Mouse (Mus musculus) liver, embryonic 11.5 days (tissue): ENCODE results near the gene Gnas. TPM values are rescaled to one million over a fixed set of nuclear protein-coding genes. Genes with fewer than 3 reads are reported as not detected.

Experiments used
- ATAC-seq: fragments of 200-750 bp; cut with Nextera tagmentation; replicated peaks from 2 replicates; pipeline ENCODE4 v1.8.0; 2017; ENCODE audit warnings: moderate number of reproducible peaks, mild to moderate bottlenecking, moderate TSS enrichment, moderate library complexity; ENCODE audit not compliant: low FRiP score
- DNase-seq: peaks from one replicate; pipeline ENCODE4 v3.0.0-alpha.2; 2017; ENCODE audit warnings: low spot score
- H3K27ac ChIP-seq: fragments of 300-500 bp; sonication (generic); 2 replicates; pipeline ENCODE4 v1.5.1; 2014; ENCODE audit warnings: mild to moderate bottlenecking, low read depth, low read length, control low read depth
- H3K27me3 ChIP-seq: fragments of 300-500 bp; sonication (generic); replicated peaks from 2 replicates; pipeline ENCODE4 v1.6.1; 2014; ENCODE audit warnings: low read length, mixed read lengths; ENCODE audit not compliant: control insufficient read depth, insufficient read depth
- H3K36me3 ChIP-seq: fragments of 300-500 bp; sonication (generic); 2 replicates; pipeline ENCODE4 v1.6.1; 2014; ENCODE audit warnings: mild to moderate bottlenecking, low read length, moderate library complexity, mixed read lengths; ENCODE audit not compliant: control insufficient read depth, insufficient read depth
- H3K4me1 ChIP-seq: fragments of 300-500 bp; sonication (generic); replicated peaks from 2 replicates; pipeline ENCODE4 v1.6.1; 2014; ENCODE audit warnings: low read length, mixed read lengths; ENCODE audit not compliant: control insufficient read depth, insufficient read depth
- H3K4me2 ChIP-seq: fragments of 300-500 bp; sonication (generic); 2 replicates; pipeline ENCODE4 v1.6.1; 2014; ENCODE audit warnings: mild to moderate bottlenecking, control low read depth, moderate library complexity
- H3K4me3 ChIP-seq: fragments of 300-500 bp; sonication (generic); 2 replicates; pipeline ENCODE4 v1.5.1; 2014; ENCODE audit warnings: low read depth, low read length, control low read depth
- H3K9ac ChIP-seq: fragments of 300-500 bp; sonication (generic); 2 replicates; pipeline ENCODE4 v1.6.1; 2014; ENCODE audit warnings: low read depth, low read length, control low read depth
- H3K9me3 ChIP-seq: fragments of 300-500 bp; sonication (generic); 2 replicates; pipeline ENCODE4 v1.6.1; 2016; ENCODE audit warnings: low read length, inconsistent platforms, mixed read lengths; ENCODE audit not compliant: control insufficient read depth
- WGBS: fragments of 180-500 bp; shearing (Covaris S2); extraction: QIAGEN DNeasy Blood & Tissue Kit; methylation state at CpG from one replicate; pipeline ENCODE4 v1.1.7; 2014; 5-methylcytosine and 5-hydroxymethylcytosine counted together
- polyA plus RNA-seq: library from polyadenylated mRNA; unstranded; fragments of >200 nt; fragmentation: Nextera tagmentation; extraction: Ambion mirVana; gene quantifications from 2 replicates; pipeline ENCODE4 v1.2.1, GENCODE M21; 2014

Gnas gene
- polyA plus RNA-seq, 1 experiment from 2014 or later: 742 TPM

DNA sequence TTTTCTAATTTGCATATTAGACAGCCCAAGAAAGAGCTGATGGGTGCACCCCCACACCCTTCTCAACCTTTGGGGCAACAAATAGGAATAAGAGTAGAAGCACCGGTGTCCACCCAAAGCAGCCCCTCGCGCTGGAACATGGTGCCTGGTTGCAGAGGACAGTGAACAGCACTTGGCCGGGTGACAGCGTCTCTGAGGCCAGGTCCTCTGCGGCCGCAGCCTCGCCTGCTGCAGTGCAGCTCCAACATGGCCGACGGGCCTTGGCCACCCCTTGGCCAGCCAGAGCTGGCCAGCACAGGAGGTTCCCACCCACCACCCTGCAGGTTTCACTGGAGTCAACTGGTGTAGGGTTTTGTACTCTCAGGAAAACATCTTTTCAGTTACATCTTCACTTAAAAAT is 50.3 kb downstream of the Gnas start:
- DNase-seq (no peak), ATAC-seq (no peak)
- peak overlapping the region; percentile 37 for H3K4me2 ChIP-seq
- peaks cover 7% of the 10 kb centered on the region; the same call in 1 of the 2 replicates for H3K36me3 ChIP-seq
- 74% methylated on average over 10 of the region's 10 CpGs for WGBS
- H3K27me3 ChIP-seq: no peaks in the 10 kb centered on the region
- no peak overlapping the region for H3K27ac ChIP-seq
- no peaks in the 10 kb centered on the region for H3K9me3 ChIP-seq
- H3K4me3 ChIP-seq: no peak overlapping the region
- peaks cover 51% of the 10 kb centered on the region for H3K4me1 ChIP-seq
- H3K9ac ChIP-seq: no peak overlapping the region

DNA sequence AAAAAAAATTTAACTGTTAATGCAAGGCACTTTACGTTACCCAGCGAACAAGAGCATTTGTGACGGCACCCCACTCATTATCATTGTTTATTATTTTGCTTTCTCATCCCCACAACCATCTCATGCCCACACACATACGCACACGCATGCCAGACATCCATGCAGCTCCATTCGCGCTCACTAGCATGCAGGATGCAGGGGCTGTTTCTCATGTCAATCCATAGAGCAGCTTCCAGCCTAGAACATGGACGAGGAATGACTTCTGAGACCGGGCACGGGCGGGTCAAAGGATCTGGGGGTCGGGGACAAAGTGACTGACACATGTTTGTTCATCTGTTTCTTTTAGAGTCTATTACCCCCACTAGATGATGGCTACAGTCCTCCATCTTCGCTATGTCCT is 53.2 kb downstream of the Gnas start:
- H3K4me3 ChIP-seq: no peak overlapping the region
- WGBS: 88% methylated on average over 13 of the region's 13 CpGs
- ATAC-seq: no peak
- H3K9ac ChIP-seq: no peak overlapping the region
- H3K27ac ChIP-seq: no peak overlapping the region
- H3K9me3 ChIP-seq: no peaks in the 10 kb centered on the region
- H3K4me1 ChIP-seq: peaks cover 62% of the 10 kb centered on the region
- H3K4me2 ChIP-seq: no peak overlapping the region
- H3K36me3 ChIP-seq: peaks cover 9% of the 10 kb centered on the region; the same call in 1 of the 2 replicates
- DNase-seq: no peak
- H3K27me3 ChIP-seq: no peaks in the 10 kb centered on the region

DNA sequence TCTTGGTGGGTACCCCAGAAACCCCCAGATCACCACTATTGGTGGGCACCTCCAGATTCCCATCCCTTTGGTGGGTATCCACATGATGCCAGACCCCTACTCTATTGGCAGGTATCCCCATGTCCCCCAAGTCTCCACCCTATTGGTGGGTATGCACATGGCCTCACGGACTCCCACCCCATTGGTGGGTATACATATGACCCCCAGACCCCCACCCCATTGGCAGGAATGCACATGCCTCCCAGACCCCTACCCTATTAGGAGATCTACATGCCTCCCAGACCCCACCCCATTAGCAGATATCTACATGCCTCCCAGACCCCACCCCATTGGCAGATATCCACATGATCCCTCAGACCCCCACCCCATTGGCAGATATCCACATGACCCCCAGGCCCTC is 55.6 kb downstream of the Gnas start:
- DNase-seq (no peak), ATAC-seq (no peak; the same call in 1 of the 2 replicates)
- H3K4me1 ChIP-seq: peaks cover 57% of the 10 kb centered on the region
- no peaks in the 10 kb centered on the region for H3K27me3 ChIP-seq
- H3K36me3 ChIP-seq: peaks cover 10% of the 10 kb centered on the region
- 94% methylated on average over 1 of the region's 1 CpGs for WGBS
- H3K4me3 ChIP-seq: no peak overlapping the region
- H3K27ac ChIP-seq: no peak overlapping the region
- no peak overlapping the region for H3K4me2 ChIP-seq
- no peak overlapping the region for H3K9ac ChIP-seq
- no peaks in the 10 kb centered on the region for H3K9me3 ChIP-seq

DNA sequence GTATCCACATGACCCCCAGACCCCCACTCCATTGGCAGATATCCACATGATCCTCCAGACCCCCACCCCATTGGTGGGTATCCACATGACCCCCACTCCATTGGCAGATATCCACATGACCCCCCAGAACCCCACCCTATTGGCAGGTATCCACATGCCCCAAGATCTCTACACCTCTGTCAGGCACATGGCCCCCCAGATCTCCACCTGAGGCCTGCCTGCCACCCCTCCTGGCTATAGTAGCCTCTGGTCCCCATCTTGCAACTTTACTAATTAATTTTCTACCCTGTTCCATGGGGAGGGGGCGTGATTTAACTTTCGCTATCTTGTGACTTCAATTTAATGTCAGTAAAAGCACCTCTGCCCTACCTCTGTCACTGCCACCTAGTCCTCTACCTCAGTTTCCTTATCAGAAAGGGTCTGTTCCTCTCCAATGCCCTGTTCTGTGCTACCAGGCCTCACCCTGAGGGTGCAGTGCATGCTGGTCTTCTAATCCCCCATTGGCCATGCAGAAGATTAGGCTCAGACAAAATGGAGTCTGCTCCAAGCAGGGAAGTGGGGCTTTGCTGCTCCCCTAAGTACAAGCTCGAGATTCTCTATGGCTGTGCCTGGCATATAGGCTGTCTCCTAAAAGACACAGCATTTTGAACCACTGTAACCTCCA is 56.2 kb downstream of the Gnas start:
- ATAC-seq (no peak), DNase-seq (no peak)
- Histone ChIP-seq H3K4me1 (peaks cover 50% of the 10 kb centered on the region), H3K9ac (no peak overlapping the region), H3K4me2 (no peak overlapping the region), H3K27me3 (no peaks in the 10 kb centered on the region), H3K4me3 (no peak overlapping the region), H3K36me3 (peaks cover 15% of the 10 kb centered on the region), H3K9me3 (no peaks in the 10 kb centered on the region), H3K27ac (no peak overlapping the region)
- WGBS: 91% methylated on average over 3 of the region's 3 CpGs

DNA sequence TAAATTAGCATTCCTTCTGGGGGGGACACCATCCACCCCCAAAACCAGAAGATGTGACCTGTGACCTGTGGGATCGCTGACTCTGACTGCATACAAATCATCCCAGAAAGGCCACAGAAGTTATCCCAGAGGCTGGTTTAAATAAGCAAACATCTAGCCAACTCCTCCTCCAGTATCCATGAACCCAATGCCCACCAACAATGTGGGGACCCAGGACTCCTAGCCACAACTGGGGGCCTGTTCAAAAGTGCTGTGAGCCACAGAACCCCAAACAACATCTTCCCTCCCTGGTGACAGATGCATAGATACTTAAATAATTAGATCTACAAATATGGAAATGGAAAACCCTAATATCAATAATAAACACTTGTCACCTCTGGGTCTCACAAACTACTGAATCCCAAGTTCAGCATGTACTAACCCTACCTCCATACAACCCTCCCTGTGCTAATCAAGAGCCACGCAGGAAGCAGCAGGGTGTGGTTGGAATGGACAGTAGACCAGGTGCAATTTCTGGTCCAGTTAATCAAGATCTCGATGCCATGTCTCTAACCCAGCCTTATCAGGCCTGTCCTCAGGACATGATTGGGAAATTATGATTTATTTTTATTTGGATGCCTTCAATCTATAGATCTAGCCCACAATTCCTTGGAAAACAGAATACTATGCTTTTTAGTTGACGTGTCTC is 56.9 kb downstream of the Gnas start:
- ATAC-seq (no peak), DNase-seq (no peak)
- H3K4me3 ChIP-seq: no peak overlapping the region
- H3K4me1 ChIP-seq: peaks cover 47% of the 10 kb centered on the region
- no peaks in the 10 kb centered on the region for H3K9me3 ChIP-seq
- H3K27me3 ChIP-seq: no peaks in the 10 kb centered on the region
- peaks cover 21% of the 10 kb centered on the region for H3K36me3 ChIP-seq
- no peak overlapping the region for H3K4me2 ChIP-seq
- H3K27ac ChIP-seq: no peak overlapping the region
- WGBS: 81% methylated on average over 4 of the region's 4 CpGs
- H3K9ac ChIP-seq: no peak overlapping the region

DNA sequence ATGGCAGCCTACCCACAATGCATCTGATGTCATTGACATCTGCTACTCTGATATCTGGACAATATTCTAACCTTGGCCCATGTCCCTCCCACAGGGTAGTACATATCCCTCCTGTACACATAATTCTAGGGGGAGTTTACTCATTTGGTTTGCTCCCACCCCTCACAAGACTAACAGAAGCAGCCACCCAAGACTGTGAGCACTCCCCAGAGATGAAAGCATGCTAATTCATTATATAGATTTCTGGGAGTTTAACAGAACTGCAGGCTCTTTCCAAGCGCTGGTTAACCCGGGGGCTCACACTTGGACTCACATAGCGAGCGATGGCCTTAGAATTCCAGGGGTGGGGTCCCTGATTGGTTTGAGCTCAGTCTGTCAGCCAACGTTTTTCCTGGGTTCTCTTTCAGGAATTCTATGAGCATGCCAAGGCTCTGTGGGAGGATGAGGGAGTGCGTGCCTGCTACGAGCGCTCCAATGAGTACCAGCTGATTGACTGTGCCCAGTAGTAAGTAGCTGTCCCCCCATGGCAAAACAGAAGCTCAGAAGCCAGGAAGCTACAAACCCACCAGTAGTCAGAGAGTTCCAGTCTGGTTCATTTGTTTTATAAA is 58.8 kb downstream of the Gnas start:
- H3K27me3 ChIP-seq: no peaks in the 10 kb centered on the region
- no peak overlapping the region for H3K4me2 ChIP-seq
- no peak overlapping the region for H3K4me3 ChIP-seq
- ATAC-seq (no peak), DNase-seq (no peak)
- peak overlapping the region; percentile 11; the same call in 1 of the 2 replicates for H3K27ac ChIP-seq
- H3K9ac ChIP-seq: no peak overlapping the region
- no peaks in the 10 kb centered on the region for H3K9me3 ChIP-seq
- 65% methylated on average over 8 of the region's 8 CpGs for WGBS
- peaks cover 40% of the 10 kb centered on the region for H3K4me1 ChIP-seq
- H3K36me3 ChIP-seq: peaks cover 29% of the 10 kb centered on the region

DNA sequence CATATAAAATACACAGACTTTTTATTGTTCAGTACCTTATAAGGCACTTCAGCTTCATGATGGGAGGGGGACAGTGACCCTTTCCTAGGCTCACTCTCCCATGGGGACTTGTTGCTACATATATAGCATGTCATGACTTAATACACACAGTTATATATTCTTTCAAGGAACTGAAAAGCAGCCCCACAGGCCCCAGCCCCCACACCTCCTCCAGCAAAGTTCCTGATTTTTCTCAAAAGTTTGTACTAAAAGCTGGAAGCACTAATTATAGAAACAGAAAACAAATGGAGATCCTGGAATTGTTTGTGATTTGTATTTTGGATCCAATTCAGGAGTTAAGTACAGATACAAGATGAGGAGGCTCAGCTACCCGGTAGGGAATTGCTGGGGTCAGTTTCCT is 59.4 kb downstream of the Gnas start:
- Histone ChIP-seq H3K4me1 (peaks cover 40% of the 10 kb centered on the region), H3K27ac (peak overlapping the region; percentile 51; the same call in 1 of the 2 replicates)

DNA sequence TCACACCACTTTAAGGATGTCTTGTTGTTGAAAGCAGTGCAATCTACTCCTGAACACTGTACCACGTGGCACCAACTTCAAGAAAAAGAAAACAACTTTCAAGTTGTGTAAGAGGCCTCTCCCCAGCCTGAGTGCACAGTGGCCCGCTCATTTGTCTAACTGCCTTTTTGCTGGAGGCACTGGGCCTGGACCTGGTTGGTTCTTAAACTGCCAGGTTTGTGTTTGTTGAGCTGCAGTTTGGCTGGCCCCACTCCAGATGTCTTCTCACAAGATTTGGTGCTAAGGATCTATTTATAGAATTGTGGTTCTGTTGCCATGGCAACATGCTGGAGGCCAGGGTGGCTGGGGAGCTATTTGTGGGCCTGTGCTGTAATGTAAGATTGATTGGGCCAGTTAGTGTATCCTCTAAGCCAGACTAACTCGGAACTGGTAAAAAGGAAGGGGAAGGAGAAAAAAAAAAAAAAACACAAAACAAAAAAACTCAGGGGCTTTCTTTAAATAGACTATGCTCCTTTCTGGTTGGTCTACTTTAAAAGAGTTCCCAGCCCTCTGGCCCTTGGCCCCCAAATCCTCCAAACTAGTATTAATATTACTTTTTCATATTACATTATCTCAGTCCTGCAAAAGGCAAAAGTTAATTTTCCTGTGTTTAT is 60.0 kb downstream of the Gnas start:
- Histone ChIP-seq H3K9ac (no peak overlapping the region), H3K4me3 (no peak overlapping the region), H3K27ac (peak overlapping the region; percentile 51), H3K36me3 (peaks cover 29% of the 10 kb centered on the region), H3K4me2 (peak overlapping the region; percentile 42), H3K27me3 (no peaks in the 10 kb centered on the region), H3K9me3 (no peaks in the 10 kb centered on the region), H3K4me1 (peaks cover 36% of the 10 kb centered on the region)
- ATAC-seq (peak; percentile 35; the same call in 1 of the 2 replicates), DNase-seq (peak; percentile 58)
- whole genome bisulfite sequencing: 28% methylated on average over 3 of the region's 3 CpGs

More for the DNA sequence above, 59.4 kb downstream of the Gnas start:
- no peak for DNase-seq
- Histone ChIP-seq H3K4me3 (no peak overlapping the region), H3K9me3 (no peaks in the 10 kb centered on the region), H3K27me3 (no peaks in the 10 kb centered on the region), H3K4me2 (peak overlapping the region; percentile 42; the same call in 1 of the 2 replicates), H3K9ac (no peak overlapping the region), H3K36me3 (peaks cover 29% of the 10 kb centered on the region)
- WGBS: 43% methylated on average over 1 of the region's 1 CpGs
- no peak for ATAC-seq
